Mouse (Mus musculus): ENCODE measurements around the gene Cabp2. TPM values are rescaled to one million over a fixed set of nuclear protein-coding genes. Genes with fewer than 3 reads are reported as not detected.

The Cabp2 gene
- total RNA-seq, 2 experiments from 2014 or later, result not detected

- no peak for TF ChIP-seq CTCF (conservative IDR thresholded peaks at IDR 0.05)
- DNase-seq (ENCODE audit: low spot score in 2 of 2), result no peak
- no peak overlapping the region for H3K27ac ChIP-seq
- H3K4me3 ChIP-seq, result no peak overlapping the region
Measured at GRCm38 (mm10) chr19:4072706-4073424, 8.5 kb upstream of the Cabp2 start.

- DNase-seq (ENCODE audit: low spot score in 2 of 2), result no peak
- Histone ChIP-seq H3K27ac (no peak overlapping the region), H3K4me3 (no peak overlapping the region)
- no peak for TF ChIP-seq CTCF (conservative IDR thresholded peaks at IDR 0.05)
Measured at GRCm38 (mm10) chr19:4075531-4075930, 5.8 kb upstream of the Cabp2 start.

- no peak overlapping the region for H3K4me3 ChIP-seq
- no peak for DNase-seq (ENCODE audit: low spot score in 2 of 2)
- H3K27ac ChIP-seq, result no peak overlapping the region
- TF ChIP-seq CTCF (conservative IDR thresholded peaks at IDR 0.05), result no peak
Measured at GRCm38 (mm10) chr19:4079594-4079993, 1.8 kb upstream of the Cabp2 start.

- H3K4me3 ChIP-seq, result no peak overlapping the region
- TF ChIP-seq CTCF (conservative IDR thresholded peaks at IDR 0.05), result no peak
- no peak overlapping the region for H3K27ac ChIP-seq
- DNase-seq (ENCODE audit: low spot score in 2 of 2), result no peak
Measured at GRCm38 (mm10) chr19:4080511-4081009, 818 bp upstream of the Cabp2 start.

- Histone ChIP-seq H3K27ac (no peak overlapping the region), H3K4me3 (no peak overlapping the region)
Measured at GRCm38 (mm10) chr19:4082219-4082965, 1.0 kb downstream of the Cabp2 start.

GRCm38 (mm10) chr19:4083316-4083715, 1.9 kb downstream of the Cabp2 start:
- Histone ChIP-seq H3K27ac (no peak overlapping the region), H3K4me3 (no peak overlapping the region)
- DNase-seq (ENCODE audit: low spot score in 2 of 2), result no peak
- TF ChIP-seq CTCF (conservative IDR thresholded peaks at IDR 0.05), result no peak

More at GRCm38 (mm10) chr19:4082219-4082965, 1.0 kb downstream of the Cabp2 start:
- no peak for TF ChIP-seq CTCF (conservative IDR thresholded peaks at IDR 0.05)
- no peak for DNase-seq (ENCODE audit: low spot score in 2 of 2)

- TF ChIP-seq CTCF (conservative IDR thresholded peaks at IDR 0.05), result no peak
- no peak overlapping the region for H3K4me3 ChIP-seq
- no peak for DNase-seq (ENCODE audit: low spot score in 2 of 2)
- no peak overlapping the region for H3K27ac ChIP-seq
Measured at GRCm38 (mm10) chr19:4083826-4084225, 2.4 kb downstream of the Cabp2 start.

- DNase-seq (ENCODE audit: low spot score in 2 of 2), result no peak
- Histone ChIP-seq H3K4me3 (no peak overlapping the region), H3K27ac (no peak overlapping the region)
- peak; percentile 46 for TF ChIP-seq CTCF (conservative IDR thresholded peaks at IDR 0.05)
Measured at GRCm38 (mm10) chr19:4084984-4085383, 3.6 kb downstream of the Cabp2 start.

GRCm38 (mm10) chr19:4086156-4086555, 4.8 kb downstream of the Cabp2 start:
- DNase-seq (ENCODE audit: low spot score in 2 of 2), result no peak

GRCm38 (mm10) chr19:4087090-4087489, 5.7 kb downstream of the Cabp2 start:
- no peak for TF ChIP-seq CTCF (conservative IDR thresholded peaks at IDR 0.05)
- Histone ChIP-seq H3K27ac (no peak overlapping the region), H3K4me3 (no peak overlapping the region)
- DNase-seq (ENCODE audit: low spot score in 2 of 2), result no peak

More at GRCm38 (mm10) chr19:4086156-4086555, 4.8 kb downstream of the Cabp2 start:
- TF ChIP-seq CTCF (conservative IDR thresholded peaks at IDR 0.05), result no peak
- Histone ChIP-seq H3K27ac (no peak overlapping the region), H3K4me3 (no peak overlapping the region)

- no peak overlapping the region for H3K4me3 ChIP-seq
- no peak for TF ChIP-seq CTCF (conservative IDR thresholded peaks at IDR 0.05)
- H3K27ac ChIP-seq, result no peak overlapping the region
- no peak for DNase-seq (ENCODE audit: low spot score in 2 of 2)
Measured at GRCm38 (mm10) chr19:4088146-4088545, 6.8 kb downstream of the Cabp2 start.

GRCm38 (mm10) chr19:4089128-4089527, 7.8 kb downstream of the Cabp2 start:
- no peak overlapping the region for H3K4me3 ChIP-seq
- no peak for TF ChIP-seq CTCF (conservative IDR thresholded peaks at IDR 0.05)
- no peak overlapping the region for H3K27ac ChIP-seq
- peak in 1 of 2 experiments; percentile 65 for DNase-seq (ENCODE audit: low spot score in 2 of 2)

- Histone ChIP-seq H3K27ac (no peak overlapping the region), H3K4me3 (no peak overlapping the region)
- DNase-seq (ENCODE audit: low spot score in 2 of 2), result no peak
- no peak for TF ChIP-seq CTCF (conservative IDR thresholded peaks at IDR 0.05)
Measured at GRCm38 (mm10) chr19:4090446-4090845, 9.1 kb downstream of the Cabp2 start.
